Mouse (Mus musculus): ENCODE results near the gene Myo18b. TPM values are rescaled to one million over a fixed set of nuclear protein-coding genes. Genes with fewer than 3 reads are reported as not detected.
A peak's percentile ranks its signal among the peaks of the same experiment; 100 is the strongest.

Myo18b gene
- polyA plus RNA-seq, 1 experiment from 2014 or later, result 0.80 TPM

DNA sequence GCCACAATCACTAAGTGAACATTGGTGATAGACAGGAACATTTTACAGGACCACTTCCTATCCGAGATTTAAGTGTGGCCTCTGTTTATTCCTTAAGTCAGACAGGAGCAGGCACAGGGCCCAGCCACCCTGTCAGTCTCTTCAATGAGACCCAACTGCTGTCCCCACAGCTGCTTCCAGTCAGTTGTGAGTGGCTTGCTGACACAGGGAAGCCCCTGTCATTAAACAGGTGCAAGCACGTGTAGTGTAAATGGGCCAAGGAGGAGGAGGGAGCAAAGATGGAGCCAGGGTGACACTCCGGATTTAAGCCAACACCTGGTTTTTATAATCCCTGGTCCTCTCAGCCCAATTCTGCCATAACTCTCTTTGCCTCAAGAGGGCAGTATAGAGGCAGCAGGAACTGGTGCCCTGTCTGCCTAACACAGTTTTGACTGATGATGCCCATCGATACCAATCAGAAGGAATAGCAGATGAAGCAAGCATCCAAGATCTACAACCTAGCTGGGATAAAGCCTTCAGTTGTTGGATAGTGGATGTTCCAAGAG, 19.2 kb downstream of the Myo18b start:
- peak; percentile 64 for DNase-seq
- Histone ChIP-seq H3K27ac (ENCODE audit: low read depth) (no peak overlapping the region), H3K27me3 (ENCODE audit: insufficient read depth, low read length) (no peaks in the 10 kb centered on the region), H3K9me3 (ENCODE audit: low read depth, low read length) (no peaks in the 10 kb centered on the region), H3K4me3 (ENCODE audit: low read depth, low read length) (no peak overlapping the region), H3K4me1 (ENCODE audit: insufficient read depth) (no peaks in the 10 kb centered on the region), H3K36me3 (ENCODE audit: insufficient read depth) (no peaks in the 10 kb centered on the region), H3K9ac (no peak overlapping the region), H3K4me2 (no peak overlapping the region)
- peak; percentile 89 for TF ChIP-seq CTCF (IDR thresholded peaks at IDR 0.05; ENCODE audit: low read depth)
- 19% methylated on average over 4 of the region's 4 CpGs for WGBS
- ATAC-seq (ENCODE audit: insufficient read depth), result no peak

DNA sequence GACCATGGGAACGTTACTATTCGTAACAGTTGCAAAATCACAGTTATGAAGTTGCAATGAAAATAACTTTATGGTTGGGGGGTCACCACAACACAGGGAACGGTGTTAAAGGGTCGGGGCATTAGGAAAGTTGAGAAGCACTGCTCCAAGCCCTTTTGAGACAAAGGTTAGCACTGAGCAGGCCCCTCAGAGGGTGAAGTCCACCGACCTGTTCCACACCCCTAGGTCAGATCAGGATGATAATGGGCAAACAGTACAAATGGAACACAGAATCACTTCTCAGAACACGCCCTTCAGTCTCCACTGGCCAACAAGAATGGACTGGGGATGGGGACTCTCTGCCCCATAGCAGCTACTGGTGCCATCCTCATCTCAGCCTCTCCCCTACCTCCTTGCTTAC, 23.2 kb downstream of the Myo18b start:
- TF ChIP-seq CTCF (IDR thresholded peaks at IDR 0.05; ENCODE audit: low read depth), result no peak
- ATAC-seq (ENCODE audit: insufficient read depth), result no peak
- no peak overlapping the region for H3K4me2 ChIP-seq
- 66% methylated on average over 6 of the region's 6 CpGs for WGBS
- DNase-seq, result no peak
- no peak overlapping the region for H3K9ac ChIP-seq
- no peak overlapping the region for H3K27ac ChIP-seq (ENCODE audit: low read depth)
- H3K9me3 ChIP-seq (ENCODE audit: low read depth, low read length), result no peaks in the 10 kb centered on the region
- H3K27me3 ChIP-seq (ENCODE audit: insufficient read depth, low read length), result no peaks in the 10 kb centered on the region
- H3K36me3 ChIP-seq (ENCODE audit: insufficient read depth), result no peaks in the 10 kb centered on the region
- H3K4me3 ChIP-seq (ENCODE audit: low read depth, low read length), result no peak overlapping the region
- no peaks in the 10 kb centered on the region for H3K4me1 ChIP-seq (ENCODE audit: insufficient read depth)

DNA sequence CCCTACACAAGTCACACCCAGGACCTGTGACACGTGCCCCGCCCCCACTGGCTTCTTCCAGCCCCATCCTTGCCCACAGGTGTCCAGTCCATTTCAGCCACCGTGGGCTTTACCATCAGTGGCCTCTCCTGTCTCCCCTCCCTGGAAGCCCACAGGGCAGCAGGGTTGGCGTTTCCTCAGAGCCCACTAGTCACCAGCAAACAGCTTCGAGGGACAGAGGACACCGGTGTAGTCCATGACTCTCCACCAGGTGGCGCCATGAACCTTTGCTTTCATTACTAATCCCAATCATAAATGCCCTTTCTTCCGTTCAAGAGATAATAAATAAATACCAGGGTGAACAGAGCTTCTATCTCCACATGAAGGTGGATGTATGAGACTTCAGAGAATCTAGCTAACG, 25.4 kb downstream of the Myo18b start:
- ATAC-seq (ENCODE audit: insufficient read depth), result no peak
- Histone ChIP-seq H3K4me1 (ENCODE audit: insufficient read depth) (no peaks in the 10 kb centered on the region), H3K4me3 (ENCODE audit: low read depth, low read length) (no peak overlapping the region), H3K27ac (ENCODE audit: low read depth) (no peak overlapping the region), H3K27me3 (ENCODE audit: insufficient read depth, low read length) (no peaks in the 10 kb centered on the region), H3K9me3 (ENCODE audit: low read depth, low read length) (no peaks in the 10 kb centered on the region), H3K9ac (no peak overlapping the region), H3K36me3 (ENCODE audit: insufficient read depth) (no peaks in the 10 kb centered on the region), H3K4me2 (no peak overlapping the region)
- 23% methylated on average over 9 of the region's 9 CpGs for WGBS
- DNase-seq, result peak; percentile 90
- peak; percentile 95 for TF ChIP-seq CTCF (IDR thresholded peaks at IDR 0.05; ENCODE audit: low read depth)

DNA sequence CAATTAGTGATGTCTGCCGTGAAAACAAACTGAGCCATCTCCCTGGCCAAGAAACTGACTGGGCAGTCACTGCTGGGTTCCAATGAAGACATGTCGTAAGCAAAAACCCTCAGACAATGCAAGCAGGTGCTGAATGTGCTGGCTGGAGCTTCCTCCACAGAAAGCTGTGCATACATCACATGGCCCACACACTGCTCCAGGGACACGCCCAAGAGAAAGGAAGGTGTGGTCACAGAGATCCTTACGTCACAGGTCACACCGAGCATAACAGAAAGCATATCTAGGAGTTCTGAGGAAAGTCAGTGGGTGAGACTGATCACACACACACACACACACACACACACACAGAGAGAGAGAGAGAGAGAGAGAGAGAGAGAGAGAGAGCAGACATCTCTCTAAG, 27.5 kb downstream of the Myo18b start:
- DNase-seq (no peak), ATAC-seq (ENCODE audit: insufficient read depth) (no peak)
- no peaks in the 10 kb centered on the region for H3K36me3 ChIP-seq (ENCODE audit: insufficient read depth)
- no peaks in the 10 kb centered on the region for H3K4me1 ChIP-seq (ENCODE audit: insufficient read depth)
- no peak for TF ChIP-seq CTCF (IDR thresholded peaks at IDR 0.05; ENCODE audit: low read depth)
- no peak overlapping the region for H3K4me2 ChIP-seq
- H3K27ac ChIP-seq (ENCODE audit: low read depth), result no peak overlapping the region
- H3K4me3 ChIP-seq (ENCODE audit: low read depth, low read length), result no peak overlapping the region
- no peak overlapping the region for H3K9ac ChIP-seq
- H3K27me3 ChIP-seq (ENCODE audit: insufficient read depth, low read length), result no peaks in the 10 kb centered on the region
- 75% methylated on average over 5 of the region's 5 CpGs for WGBS
- H3K9me3 ChIP-seq (ENCODE audit: low read depth, low read length), result no peaks in the 10 kb centered on the region

DNA sequence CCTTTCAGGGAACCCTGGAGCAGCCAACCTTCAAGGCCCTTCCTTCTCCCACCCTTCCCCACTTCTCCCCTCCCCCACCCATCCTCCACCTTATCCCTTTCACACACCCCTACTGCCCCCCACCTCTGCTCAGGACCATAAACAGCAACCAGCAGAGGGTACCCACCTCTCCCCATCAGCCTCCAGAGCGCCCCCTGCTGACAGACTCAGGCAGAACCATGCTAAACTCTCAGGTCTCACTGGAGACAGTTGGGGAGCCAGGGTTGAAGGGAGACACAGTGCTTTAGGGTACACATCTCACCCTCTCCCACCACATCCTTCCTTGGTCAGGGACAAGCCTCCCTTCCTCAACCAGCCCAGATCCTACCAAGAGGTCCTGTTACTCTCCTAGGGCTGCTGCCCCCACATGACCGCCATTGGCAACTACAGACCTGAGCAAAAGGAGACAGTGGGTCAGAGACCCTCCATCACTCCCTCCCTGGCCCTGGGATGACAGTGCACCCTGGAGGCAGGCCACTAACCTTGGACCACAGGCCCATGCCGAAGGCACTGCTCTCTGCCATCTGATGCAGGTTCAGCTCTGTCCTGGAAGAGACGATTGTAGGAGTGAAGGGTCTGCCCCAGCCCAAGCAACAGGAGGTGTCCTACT, 31.3 kb downstream of the Myo18b start:
- TF ChIP-seq CTCF (IDR thresholded peaks at IDR 0.05; ENCODE audit: low read depth), result peak; percentile 81
- ATAC-seq (ENCODE audit: insufficient read depth), result peak; percentile 28; the same call in 1 of the 2 replicates
- no peak overlapping the region for H3K4me3 ChIP-seq (ENCODE audit: low read depth, low read length)
- no peaks in the 10 kb centered on the region for H3K36me3 ChIP-seq (ENCODE audit: insufficient read depth)
- H3K9me3 ChIP-seq (ENCODE audit: low read depth, low read length), result no peaks in the 10 kb centered on the region
- H3K4me1 ChIP-seq (ENCODE audit: insufficient read depth), result no peaks in the 10 kb centered on the region
- H3K27ac ChIP-seq (ENCODE audit: low read depth), result no peak overlapping the region
- no peak overlapping the region for H3K4me2 ChIP-seq
- no peaks in the 10 kb centered on the region for H3K27me3 ChIP-seq (ENCODE audit: insufficient read depth, low read length)
- H3K9ac ChIP-seq, result no peak overlapping the region
- DNase-seq, result peak; percentile 58
- 40% methylated on average over 4 of the region's 4 CpGs for WGBS

DNA sequence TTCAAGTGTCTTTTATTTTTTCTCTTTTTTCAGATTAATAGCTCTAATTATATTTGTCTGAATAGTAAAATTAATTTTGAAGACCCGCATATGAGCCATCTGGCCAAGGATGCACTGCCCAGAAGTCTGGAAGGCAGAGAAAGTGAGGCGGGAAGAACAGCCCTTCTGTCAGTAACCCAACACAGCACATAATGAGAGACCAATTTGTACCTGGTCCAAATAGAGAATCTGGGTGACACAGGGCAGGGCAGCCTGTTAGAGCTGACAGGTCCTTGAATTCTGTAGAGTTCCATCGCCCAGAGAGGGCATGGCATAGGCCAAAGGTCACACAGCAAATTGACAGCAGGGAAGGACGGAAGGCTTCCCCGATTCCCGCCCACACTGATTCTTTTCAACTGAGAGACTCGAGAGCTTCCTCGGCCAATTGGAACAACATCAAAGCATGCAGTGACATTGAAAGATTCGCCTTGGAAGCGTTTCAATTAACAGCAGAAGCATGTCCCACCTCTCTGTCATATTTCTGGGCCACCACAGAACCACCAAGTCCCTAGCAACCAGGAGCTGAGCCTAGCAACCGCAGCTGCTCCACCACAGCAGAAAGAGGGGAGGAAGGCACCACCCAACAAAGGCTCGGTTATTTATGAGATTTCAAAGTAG, 36.7 kb downstream of the Myo18b start:
- Histone ChIP-seq H3K36me3 (ENCODE audit: insufficient read depth) (no peaks in the 10 kb centered on the region), H3K9ac (no peak overlapping the region), H3K4me2 (no peak overlapping the region), H3K27me3 (ENCODE audit: insufficient read depth, low read length) (no peaks in the 10 kb centered on the region), H3K4me1 (ENCODE audit: insufficient read depth) (no peaks in the 10 kb centered on the region), H3K27ac (ENCODE audit: low read depth) (no peak overlapping the region), H3K4me3 (ENCODE audit: low read depth, low read length) (no peak overlapping the region), H3K9me3 (ENCODE audit: low read depth, low read length) (no peaks in the 10 kb centered on the region)
- no peak for TF ChIP-seq CTCF (IDR thresholded peaks at IDR 0.05; ENCODE audit: low read depth)
- peak; percentile 92 for DNase-seq
- WGBS, result 25% methylated on average over 12 of the region's 12 CpGs
- peak; percentile 73; the same call in 1 of the 2 replicates for ATAC-seq (ENCODE audit: insufficient read depth)

DNA sequence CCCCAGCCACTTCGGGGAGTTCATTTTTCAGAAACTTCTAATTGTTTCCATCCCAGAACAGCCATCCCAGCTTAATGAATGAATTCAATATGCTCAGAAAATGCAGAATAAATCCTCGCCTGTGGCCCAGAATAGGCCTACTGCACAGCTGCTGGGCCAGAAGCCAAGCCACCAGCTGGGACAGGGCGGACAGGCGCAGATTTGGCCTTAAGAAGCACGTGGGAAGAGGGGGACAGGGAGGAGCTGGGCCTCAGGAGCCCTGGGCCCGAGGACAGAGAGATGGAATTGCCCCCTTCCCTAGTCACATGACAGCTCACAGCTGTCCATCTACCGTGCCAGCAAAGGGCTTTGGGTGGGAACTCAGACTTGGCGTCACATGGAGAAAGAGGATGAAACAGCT, 43.0 kb downstream of the Myo18b start:
- H3K36me3 ChIP-seq (ENCODE audit: insufficient read depth), result no peaks in the 10 kb centered on the region
- peaks cover 5% of the 10 kb centered on the region; the same call in 1 of the 2 replicates for H3K27me3 ChIP-seq (ENCODE audit: insufficient read depth, low read length)
- H3K4me1 ChIP-seq (ENCODE audit: insufficient read depth), result peaks cover 10% of the 10 kb centered on the region; the same call in 1 of the 2 replicates
- WGBS, result 29% methylated on average over 8 of the region's 8 CpGs
- H3K4me2 ChIP-seq, result no peak overlapping the region
- H3K4me3 ChIP-seq (ENCODE audit: low read depth, low read length), result no peak overlapping the region
- H3K9me3 ChIP-seq (ENCODE audit: low read depth, low read length), result no peaks in the 10 kb centered on the region
- no peak for TF ChIP-seq CTCF (IDR thresholded peaks at IDR 0.05; ENCODE audit: low read depth)
- peak; percentile 95 for DNase-seq
- peak overlapping the region; percentile 40; the same call in 1 of the 2 replicates for H3K27ac ChIP-seq (ENCODE audit: low read depth)
- peak; percentile 94 for ATAC-seq (ENCODE audit: insufficient read depth)
- H3K9ac ChIP-seq, result no peak overlapping the region
